Mouse (Mus musculus): ENCODE measurements around the gene B4galt5.

Gene B4galt5

GRCm38 (mm10) chr2:167371506-167371905 lies 22.5 kb upstream of the B4galt5 start:
- no peak overlapping the region for H3K4me3 ChIP-seq (replicated peaks; ENCODE audit: low read length)
- H3K36me3 ChIP-seq (ENCODE audit: insufficient read depth, low read length): no peaks in the 10 kb centered on the region
- H3K4me1 ChIP-seq (replicated peaks; ENCODE audit: low read depth, low read length): peaks cover 43% of the 10 kb centered on the region
- H3K9me3 ChIP-seq (ENCODE audit: low read length): no peaks in the 10 kb centered on the region
- TF ChIP-seq NANOG (IDR thresholded peaks at IDR 0.05; ENCODE audit: borderline replicate concordance, low read length): no peak
- no peak for TF ChIP-seq CTCF (conservative IDR thresholded peaks at IDR 0.05; ENCODE audit: low read length)
- TF ChIP-seq POU5F1 (IDR thresholded peaks at IDR 0.05; ENCODE audit: borderline replicate concordance, low read length): no peak
- no peaks in the 10 kb centered on the region for H3K27me3 ChIP-seq (ENCODE audit: insufficient read depth, low read length)

- H3K4me3 ChIP-seq (replicated peaks; ENCODE audit: low read length): peak overlapping the region; percentile 51
- H3K4me1 ChIP-seq (replicated peaks; ENCODE audit: low read depth, low read length): peaks cover 27% of the 10 kb centered on the region
- TF ChIP-seq NANOG (IDR thresholded peaks at IDR 0.05; ENCODE audit: borderline replicate concordance, low read length): no peak
- no peak for TF ChIP-seq POU5F1 (IDR thresholded peaks at IDR 0.05; ENCODE audit: borderline replicate concordance, low read length)
- TF ChIP-seq CTCF (conservative IDR thresholded peaks at IDR 0.05; ENCODE audit: low read length): no peak
- H3K9me3 ChIP-seq (ENCODE audit: low read length): peaks cover 3% of the 10 kb centered on the region; the same call in 1 of the 2 replicates
- no peaks in the 10 kb centered on the region for H3K36me3 ChIP-seq (ENCODE audit: insufficient read depth, low read length)
- no peaks in the 10 kb centered on the region for H3K27me3 ChIP-seq (ENCODE audit: insufficient read depth, low read length)
Measured at GRCm38 (mm10) chr2:167368328-167368727, 19.3 kb upstream of the B4galt5 start.

- no peaks in the 10 kb centered on the region for H3K36me3 ChIP-seq (ENCODE audit: insufficient read depth, low read length)
- H3K4me3 ChIP-seq (replicated peaks; ENCODE audit: low read length): peak overlapping the region; percentile 51
- TF ChIP-seq CTCF (conservative IDR thresholded peaks at IDR 0.05; ENCODE audit: low read length) (no peak), POU5F1 (IDR thresholded peaks at IDR 0.05; ENCODE audit: borderline replicate concordance, low read length) (no peak), NANOG (IDR thresholded peaks at IDR 0.05; ENCODE audit: borderline replicate concordance, low read length) (no peak)
- peaks cover 32% of the 10 kb centered on the region for H3K4me1 ChIP-seq (replicated peaks; ENCODE audit: low read depth, low read length)
- peaks cover 3% of the 10 kb centered on the region; the same call in 1 of the 2 replicates for H3K9me3 ChIP-seq (ENCODE audit: low read length)
- H3K27me3 ChIP-seq (ENCODE audit: insufficient read depth, low read length): no peaks in the 10 kb centered on the region
Measured at GRCm38 (mm10) chr2:167367777-167368281, 18.8 kb upstream of the B4galt5 start.

GRCm38 (mm10) chr2:167367325-167367724 lies 18.3 kb upstream of the B4galt5 start:
- no peaks in the 10 kb centered on the region for H3K36me3 ChIP-seq (ENCODE audit: insufficient read depth, low read length)
- peak overlapping the region; percentile 51; the same call in 1 of the 2 replicates for H3K4me3 ChIP-seq (replicated peaks; ENCODE audit: low read length)
- TF ChIP-seq CTCF (conservative IDR thresholded peaks at IDR 0.05; ENCODE audit: low read length) (no peak), POU5F1 (IDR thresholded peaks at IDR 0.05; ENCODE audit: borderline replicate concordance, low read length) (no peak), NANOG (IDR thresholded peaks at IDR 0.05; ENCODE audit: borderline replicate concordance, low read length) (no peak)
- H3K4me1 ChIP-seq (replicated peaks; ENCODE audit: low read depth, low read length): peaks cover 34% of the 10 kb centered on the region
- H3K27me3 ChIP-seq (ENCODE audit: insufficient read depth, low read length): no peaks in the 10 kb centered on the region
- H3K9me3 ChIP-seq (ENCODE audit: low read length): peaks cover 3% of the 10 kb centered on the region; the same call in 1 of the 2 replicates

- Histone ChIP-seq H3K4me3 (replicated peaks; ENCODE audit: low read length) (no peak overlapping the region), H3K27me3 (ENCODE audit: insufficient read depth, low read length) (no peaks in the 10 kb centered on the region), H3K4me1 (replicated peaks; ENCODE audit: low read depth, low read length) (peaks cover 37% of the 10 kb centered on the region), H3K36me3 (ENCODE audit: insufficient read depth, low read length) (no peaks in the 10 kb centered on the region), H3K9me3 (ENCODE audit: low read length) (peaks cover 3% of the 10 kb centered on the region; the same call in 1 of the 2 replicates)
- peak; percentile 79 for TF ChIP-seq CTCF (conservative IDR thresholded peaks at IDR 0.05; ENCODE audit: low read length)
- no peak for TF ChIP-seq NANOG (IDR thresholded peaks at IDR 0.05; ENCODE audit: borderline replicate concordance, low read length)
Measured at GRCm38 (mm10) chr2:167365063-167365462, 16.1 kb upstream of the B4galt5 start.

DNA sequence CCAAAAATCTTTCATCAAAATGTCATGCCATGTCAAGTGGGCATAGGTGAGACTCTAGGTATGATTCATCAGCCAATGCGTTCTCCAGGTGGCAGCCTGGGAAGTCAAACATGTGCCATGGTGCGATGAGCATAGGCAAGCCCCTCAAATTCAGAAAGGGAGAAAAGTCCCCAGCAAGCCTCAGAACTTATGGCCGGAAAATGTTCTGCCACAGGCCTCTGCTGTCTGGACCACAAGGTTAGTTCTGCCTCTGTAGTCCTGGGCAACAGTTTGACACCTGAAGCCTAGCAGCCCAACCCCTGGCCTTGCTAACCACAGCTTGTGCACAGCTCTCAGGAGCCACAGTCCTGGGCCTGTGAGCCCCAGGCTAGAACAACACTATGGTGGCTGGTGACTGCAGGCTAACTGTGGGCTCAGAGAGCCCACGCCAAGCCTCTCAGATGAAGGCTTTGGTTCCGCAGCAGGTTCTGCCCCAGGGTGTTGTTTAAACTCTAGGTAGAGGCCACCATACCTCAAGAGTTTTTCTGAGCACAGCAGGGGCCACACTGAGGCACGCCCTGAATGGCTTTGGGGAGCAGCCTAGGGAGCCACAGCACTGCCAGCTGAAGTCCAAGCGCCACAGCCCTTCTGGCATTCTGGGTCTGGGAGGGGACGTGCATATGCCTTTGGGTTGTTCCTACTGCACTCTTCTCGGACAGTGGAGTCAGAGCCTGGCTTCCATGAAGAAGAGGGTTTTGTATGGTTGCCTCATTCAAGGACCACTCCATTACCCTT lies 14.5 kb upstream of the B4galt5 start:
- no peak for TF ChIP-seq NANOG (IDR thresholded peaks at IDR 0.05; ENCODE audit: borderline replicate concordance, low read length)
- TF ChIP-seq CTCF (conservative IDR thresholded peaks at IDR 0.05; ENCODE audit: low read length): no peak
- no peak for TF ChIP-seq POU5F1 (IDR thresholded peaks at IDR 0.05; ENCODE audit: borderline replicate concordance, low read length)

GRCm38 (mm10) chr2:167358499-167358898 lies 9.5 kb upstream of the B4galt5 start:
- no peaks in the 10 kb centered on the region for H3K9me3 ChIP-seq (ENCODE audit: low read length)
- H3K4me1 ChIP-seq (replicated peaks; ENCODE audit: low read depth, low read length): peaks cover 30% of the 10 kb centered on the region
- H3K27me3 ChIP-seq (ENCODE audit: insufficient read depth, low read length): 0 out of 2 replicates have a peak, but pooled peaks cover 2% of the 10 kb centered on the region
- H3K4me3 ChIP-seq (replicated peaks; ENCODE audit: low read length): no peak overlapping the region
- no peaks in the 10 kb centered on the region for H3K36me3 ChIP-seq (ENCODE audit: insufficient read depth, low read length)
- TF ChIP-seq POU5F1 (IDR thresholded peaks at IDR 0.05; ENCODE audit: borderline replicate concordance, low read length): no peak

More for the DNA sequence above, 14.5 kb upstream of the B4galt5 start:
- Histone ChIP-seq H3K9me3 (ENCODE audit: low read length) (peaks cover 3% of the 10 kb centered on the region; the same call in 1 of the 2 replicates), H3K4me3 (replicated peaks; ENCODE audit: low read length) (peak overlapping the region; percentile 23; the same call in 1 of the 2 replicates), H3K27me3 (ENCODE audit: insufficient read depth, low read length) (no peaks in the 10 kb centered on the region), H3K4me1 (replicated peaks; ENCODE audit: low read depth, low read length) (peaks cover 33% of the 10 kb centered on the region), H3K36me3 (ENCODE audit: insufficient read depth, low read length) (no peaks in the 10 kb centered on the region)

DNA sequence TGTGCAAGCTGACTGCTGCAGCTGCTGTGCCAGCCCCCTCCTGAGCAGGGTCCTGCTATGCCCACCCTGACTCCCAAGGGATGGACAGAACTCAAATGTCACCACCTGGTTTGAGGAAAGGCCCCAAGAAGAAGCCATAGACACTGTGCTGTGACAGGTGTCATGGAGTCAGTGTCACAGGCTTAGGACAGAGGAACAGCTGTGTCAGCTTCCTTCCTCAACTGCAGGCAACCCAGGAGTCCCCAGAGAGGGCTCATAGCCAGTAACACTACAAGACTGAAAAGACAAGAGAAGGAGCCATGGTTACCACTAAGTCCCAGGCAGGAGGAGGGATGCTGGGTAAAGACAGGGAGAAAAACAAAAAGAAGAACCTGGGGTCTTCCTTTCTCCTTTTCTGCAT lies 7.9 kb upstream of the B4galt5 start:
- peaks cover 4% of the 10 kb centered on the region; the same call in 1 of the 2 replicates for H3K27me3 ChIP-seq (ENCODE audit: insufficient read depth, low read length)
- H3K4me1 ChIP-seq (replicated peaks; ENCODE audit: low read depth, low read length): peaks cover 37% of the 10 kb centered on the region
- no peaks in the 10 kb centered on the region for H3K9me3 ChIP-seq (ENCODE audit: low read length)
- TF ChIP-seq NANOG (IDR thresholded peaks at IDR 0.05; ENCODE audit: borderline replicate concordance, low read length): no peak
- TF ChIP-seq POU5F1 (IDR thresholded peaks at IDR 0.05; ENCODE audit: borderline replicate concordance, low read length): no peak
- TF ChIP-seq CTCF (conservative IDR thresholded peaks at IDR 0.05; ENCODE audit: low read length): no peak
- H3K36me3 ChIP-seq (ENCODE audit: insufficient read depth, low read length): no peaks in the 10 kb centered on the region
- no peak overlapping the region for H3K4me3 ChIP-seq (replicated peaks; ENCODE audit: low read length)

Measured in E14TG2a.4 (cell line).